Mouse (Mus musculus): ENCODE results near the gene Plscr2. TPM values are rescaled to one million over a fixed set of nuclear protein-coding genes. Genes with fewer than 3 reads are reported as not detected.

Plscr2 gene
- not detected for polyA plus RNA-seq (2017; shearing (Covaris generic))

DNA sequence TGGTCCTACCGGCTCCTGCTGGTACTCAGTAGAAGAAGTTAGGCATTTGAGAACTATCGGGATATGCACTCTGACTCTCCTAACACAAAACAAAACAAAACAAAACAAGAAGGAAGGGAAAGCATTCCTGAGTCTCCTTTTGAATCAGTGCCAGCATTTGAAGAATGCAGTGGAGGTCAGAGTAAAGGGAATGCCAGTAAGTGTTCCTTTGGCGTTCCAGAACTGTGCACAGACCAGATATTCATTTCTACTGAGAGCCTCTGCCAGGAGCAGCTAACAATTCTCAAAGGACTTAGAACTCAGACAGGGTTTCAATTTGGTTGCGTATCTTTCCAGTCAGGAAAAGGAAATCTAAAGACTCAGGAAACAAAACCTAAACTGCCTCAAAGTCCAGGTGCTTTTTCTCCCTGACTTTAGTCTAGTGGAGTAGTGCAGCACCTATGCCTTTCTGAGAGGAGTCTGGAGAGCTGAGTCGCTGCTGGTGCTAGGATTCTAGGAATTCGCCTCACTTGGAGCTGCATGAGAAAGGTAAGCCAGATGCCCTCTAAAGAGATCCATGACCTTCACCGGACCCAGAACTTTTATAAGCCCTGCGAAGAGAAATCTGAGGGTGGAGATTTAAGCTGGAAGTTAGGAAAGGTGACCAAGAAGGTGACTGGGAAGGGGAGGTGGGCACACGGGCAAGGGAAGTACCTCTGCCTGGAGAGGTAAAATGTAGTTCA lies at the start of gene Plscr2:
Plscr2 (plus strand) TSS at position 117 of the 722 bp plus-strand sequence.

DNA sequence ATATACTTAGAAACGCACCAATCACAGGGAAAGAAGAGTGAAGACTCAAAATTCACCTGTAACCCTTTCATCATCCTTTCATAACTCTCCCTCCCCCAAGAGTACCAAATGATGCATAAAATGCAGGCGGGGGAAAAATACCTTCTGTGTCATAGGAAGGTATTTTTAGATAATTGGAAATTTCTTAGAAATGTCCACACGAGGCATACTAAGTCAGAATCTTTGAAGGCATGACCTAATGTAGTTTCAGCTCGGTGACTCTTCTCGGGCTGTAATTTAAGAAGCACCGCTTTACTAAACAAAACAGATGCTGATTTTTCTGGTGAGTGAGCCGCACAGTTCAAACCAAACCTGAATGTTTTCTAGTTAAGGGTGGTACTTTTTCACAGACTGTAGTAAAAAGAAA lies 26.0 kb upstream of the Plscr2 start, which contains the start of gene Plscr1:
Plscr1 (plus strand) TSS at position 304 of the 406 bp plus-strand sequence.

DNA sequence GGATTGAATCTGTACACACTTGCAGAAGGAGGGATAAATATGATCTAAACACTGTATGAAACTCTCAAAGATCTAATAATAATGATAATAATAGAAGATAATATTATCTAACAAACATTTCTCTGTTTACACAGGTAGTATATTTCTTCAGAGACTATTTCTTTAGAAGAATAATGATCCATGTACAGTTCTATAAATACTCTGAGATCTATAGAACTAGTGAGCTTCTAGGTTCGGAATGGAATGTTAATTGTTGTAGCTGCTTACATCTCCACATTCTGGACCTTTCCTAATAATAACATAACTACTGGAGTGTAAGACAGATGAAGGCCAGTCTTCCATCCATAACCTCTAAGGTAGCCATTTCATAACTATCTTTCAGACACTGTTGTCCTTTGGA lies 33.7 kb downstream of the Plscr2 start, which contains the start of gene 1700057G04Rik:
1700057G04Rik (plus strand) TSS at position 301 of the 400 bp plus-strand sequence.

Other genes starting within 250 kb of the Plscr2 start
- not detected for gene Plscr5, start 82.7 kb upstream of the Plscr2 start, polyA plus RNA-seq (2017; shearing (Covaris generic))
- gene Plscr1, start 25.9 kb upstream of the Plscr2 start, polyA plus RNA-seq (2017; shearing (Covaris generic)), result 10 to 100 TPM; 31.6 to 42.1 TPM
- gene 1700057G04Rik, start 33.8 kb downstream of the Plscr2 start, polyA plus RNA-seq (2017; shearing (Covaris generic)), result under 1 TPM in 1 of 2 experiments, not detected in 1; 0.82 TPM
- gene Plscr4, start 181.8 kb downstream of the Plscr2 start, polyA plus RNA-seq (2017; shearing (Covaris generic)), result under 1 TPM; 0.79 to 0.97 TPM

Data from activated CD4-positive, CD25-positive, alpha-beta regulatory T cell (primary cell).